Comparison of ENCODE assay signal across 7 mouse cellular contexts in genomic region chr10:8242336-8242735, GRCm38 (mm10).
DNase-seq lines count a peak whose midpoint lies in the region; ATAC-seq and TF ChIP-seq lines count a peak whose summit lies in the region.

No protein-coding gene starts in this region.

- ATAC-seq in embryonic facial prominence, embryonic 11.5 days (replicated peaks; ENCODE audit: insufficient number of reproducible peaks, low FRiP score, low TSS enrichment, low read depth), result no peak

- H3K4me2 ChIP-seq in embryonic facial prominence, embryonic 11.5 days (ENCODE audit: low read depth, low read length), result no peak overlapping the region

- H3K4me3 ChIP-seq in embryonic facial prominence, embryonic 11.5 days (ENCODE audit: low read depth, low read length), result no peak overlapping the region
- no peak overlapping the region for H3K4me3 ChIP-seq in lung, adult 2 months (replicated peaks; ENCODE audit: extremely low read depth, low read depth, low read length)

- H3K9me3 ChIP-seq in embryonic facial prominence, embryonic 11.5 days (replicated peaks; ENCODE audit: control insufficient read depth, low read length), result no peaks in the 10 kb centered on the region

- H3K27ac ChIP-seq in embryonic facial prominence, embryonic 11.5 days (replicated peaks; ENCODE audit: low read depth, low read length), result no peak overlapping the region

- peak; percentile 73 for DNase-seq in 416B (ENCODE audit: low read depth)
- peak; percentile 69 to 70 for DNase-seq in B cell, adult 2 months
- peak; percentile 81 for DNase-seq in adrenal gland, postnatal 14 days
- DNase-seq in embryonic facial prominence, embryonic 11.5 days (ENCODE audit: low spot score), result peak; percentile 75
- peak; percentile 16 to 62 for DNase-seq in kidney, adult 8-10 months
- DNase-seq in lung, adult 2 months, result peak; percentile 36
- peak; percentile 42 to 46 for DNase-seq in right cerebral cortex, postnatal 36 days (ENCODE audit: low spot score in 2 of 2)

- H3K9ac ChIP-seq in embryonic facial prominence, embryonic 11.5 days (replicated peaks; ENCODE audit: low read length), result no peak overlapping the region

- WGBS in embryonic facial prominence, embryonic 11.5 days, result 15% methylated on average over 4 of the region's 4 CpGs
- WGBS in lung, adult 2 months, result 16% methylated on average over 4 of the region's 4 CpGs

- no peak for TF ChIP-seq POLR2A in lung, adult 2 months (IDR thresholded peaks at IDR 0.05; ENCODE audit: borderline replicate concordance, extremely low read depth, low read depth, low read length)

- no peaks in the 10 kb centered on the region for H3K4me1 ChIP-seq in embryonic facial prominence, embryonic 11.5 days (ENCODE audit: control insufficient read depth, insufficient read depth, low read length)
- no peaks in the 10 kb centered on the region for H3K4me1 ChIP-seq in lung, adult 2 months (ENCODE audit: control insufficient read depth, insufficient read depth, low read length)

- H3K36me3 ChIP-seq in embryonic facial prominence, embryonic 11.5 days (replicated peaks; ENCODE audit: control insufficient read depth, insufficient read depth, low read depth, low read length), result no peaks in the 10 kb centered on the region

- TF ChIP-seq CTCF in lung, adult 2 months (IDR thresholded peaks at IDR 0.05; ENCODE audit: insufficient read depth, low read length), result peak; percentile 53; the same call in 1 of the 2 replicates

- H3K27me3 ChIP-seq in embryonic facial prominence, embryonic 11.5 days (ENCODE audit: control insufficient read depth, insufficient read depth, low read length), result no peaks in the 10 kb centered on the region
